In genomic region chr14:46302601-46303000, GRCm38 (mm10) we compare ENCODE assay signal across 29 mouse cellular contexts.
"Had no signal": no experiment of that assay in that cellular context is flagged by ENCODE, and none has a peak within 500 bp of the region (broad histone marks: within the 10 kb centered on the region; RNA-seq: fewer than 3 reads in every experiment).

No protein-coding gene starts in this region.

- H3K9ac ChIP-seq: heart, embryonic 12.5 days; heart, embryonic 13.5 days; heart, embryonic 15.5 days; hindbrain, embryonic 12.5 days; hindbrain, embryonic 13.5 days; hindbrain, embryonic 14.5 days; hindbrain, embryonic 15.5 days; intestine, embryonic 15.5 days; kidney, embryonic 15.5 days had no signal

- DNase-seq: heart, postnatal 10 days; heart, postnatal 14 days; heart, postnatal 36 days; heart, postnatal 4 days; kidney, adult 11 months; kidney, adult 18-20 months; kidney, adult 2 months; kidney, adult 8-10 months; kidney, adult 9 months; kidney, postnatal 10 days; kidney, postnatal 14 days; kidney, postnatal 25 days; kidney, postnatal 36 days; kidney, postnatal 4 days; layer of hippocampus, adult 9-11 months had no signal

- H3K36me3 ChIP-seq: heart, embryonic 12.5 days; heart, embryonic 13.5 days; heart, embryonic 15.5 days; hindbrain, embryonic 10.5 days; hindbrain, embryonic 12.5 days; hindbrain, embryonic 13.5 days; hindbrain, embryonic 15.5 days; intestine, embryonic 15.5 days; kidney, embryonic 15.5 days had no signal

- H3K27ac ChIP-seq: heart, embryonic 13.5 days; heart, embryonic 15.5 days; hindbrain, embryonic 10.5 days; hindbrain, embryonic 12.5 days; hindbrain, embryonic 13.5 days; hindbrain, embryonic 14.5 days; hindbrain, embryonic 15.5 days; hindbrain, postnatal 0 days; intestine, embryonic 15.5 days; kidney, embryonic 15.5 days; kidney, postnatal 0 days; layer of hippocampus, adult 2 months; left cerebral cortex, adult 2 months had no signal

- H3K4me3 ChIP-seq: heart, embryonic 12.5 days; heart, embryonic 13.5 days; heart, embryonic 15.5 days; hindbrain, embryonic 10.5 days; hindbrain, embryonic 12.5 days; hindbrain, embryonic 13.5 days; hindbrain, embryonic 15.5 days; intestine, embryonic 15.5 days; kidney, embryonic 15.5 days; layer of hippocampus, adult 2 months; left cerebral cortex, adult 2 months had no signal

- H3K4me1 ChIP-seq: heart, embryonic 15.5 days; hindbrain, embryonic 12.5 days; hindbrain, embryonic 13.5 days; hindbrain, embryonic 15.5 days had no signal

- H3K27me3 ChIP-seq: heart, embryonic 12.5 days; heart, embryonic 13.5 days; heart, embryonic 15.5 days; hindbrain, embryonic 12.5 days; hindbrain, embryonic 13.5 days; hindbrain, embryonic 15.5 days; intestine, embryonic 15.5 days; kidney, embryonic 15.5 days had no signal
